Mouse (Mus musculus): ENCODE measurements at regions not wholly inside any gene's neighbourhood (a gene's known extent, or its start where the extent isn't known, plus 50 kb on each side); places are given as distances from the start of the nearest gene placed in this dataset.

DNA sequence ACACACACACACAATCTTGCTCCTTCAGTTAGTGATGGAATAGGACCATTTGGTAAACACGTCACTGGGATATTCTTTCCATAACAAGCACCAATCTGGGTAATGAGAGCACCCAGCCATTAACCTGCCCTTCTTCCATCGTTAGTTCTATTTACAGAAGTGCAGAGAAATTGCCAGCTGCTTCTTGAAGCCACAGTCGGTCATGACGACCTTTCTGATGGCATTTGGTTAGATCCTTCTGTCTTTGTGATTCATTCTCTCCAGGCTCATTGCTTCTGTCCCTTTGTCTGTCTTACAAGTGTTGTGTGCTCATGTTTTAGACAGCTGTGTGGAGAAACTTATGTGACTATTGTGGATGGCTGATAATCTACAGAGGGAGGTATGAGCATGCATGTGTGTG is 197.9 kb upstream of the Nmur2 start:
- Histone ChIP-seq H3K36me3 (replicated peaks in 1 of 2; ENCODE audit: control insufficient read depth in 1 of 2, insufficient read depth in 1 of 2, low read length in 1 of 2) (no peaks in the 10 kb centered on the region), H3K79me2 (replicated peaks; ENCODE audit: control insufficient read depth, extremely low read depth, insufficient read depth, poor library complexity, severe bottlenecking) (no peaks in the 10 kb centered on the region), H3K4me2 (ENCODE audit: insufficient read depth, low read depth, poor library complexity, severe bottlenecking) (no peak overlapping the region), H3K4me3 (replicated peaks in 1 of 3; ENCODE audit: low read depth in 2 of 3, low read length in 2 of 3, poor library complexity in 1 of 3) (no peak overlapping the region), H3K9ac (ENCODE audit: insufficient read depth, low read depth) (no peak overlapping the region), H3K27ac (ENCODE audit: insufficient read depth, low read depth) (no peak overlapping the region), H3K27me3 (replicated peaks) (peaks cover 1% of the 10 kb centered on the region), H3K9me3 (replicated peaks; ENCODE audit: low read length) (peaks cover 15% of the 10 kb centered on the region), H3K4me1 (ENCODE audit: control insufficient read depth in 1 of 2, insufficient read depth in 2 of 2) (no peaks in the 10 kb centered on the region)
- in situ Hi-C loops (cut with MboI; ENCODE audit: low pct_ligation_motif_present, low pct_unique_long_range_greater_than_20kb, low sequenced_read_pairs) = no loop called here
- TF ChIP-seq TBP (conservative IDR thresholded peaks at IDR 0.05; ENCODE audit: low read depth, low read length) (no peak), BHLHE40 (IDR thresholded peaks at IDR 0.05; ENCODE audit: low read depth, low read length) (no peak), SIN3A (IDR thresholded peaks at IDR 0.05; ENCODE audit: low read length) (no peak), E2F4 (IDR thresholded peaks at IDR 0.05; ENCODE audit: insufficient replicate concordance, low read depth, low read length) (no peak), TCF12 (IDR thresholded peaks at IDR 0.05; ENCODE audit: low read depth, low read length) (no peak), EP300 (IDR thresholded peaks at IDR 0.05; ENCODE audit: low read length) (no peak), RAD21 (IDR thresholded peaks at IDR 0.05; ENCODE audit: low read depth, low read length) (no peak), MAX (IDR thresholded peaks at IDR 0.05; ENCODE audit: low read length) (no peak), SMC3 (IDR thresholded peaks at IDR 0.05; ENCODE audit: low read depth, low read length) (no peak), ZKSCAN1 (IDR thresholded peaks at IDR 0.05; ENCODE audit: borderline replicate concordance, low read depth, low read length) (no peak), MXI1 (IDR thresholded peaks at IDR 0.05; ENCODE audit: low read depth, low read length) (no peak), USF2 (conservative IDR thresholded peaks at IDR 0.05; ENCODE audit: low read depth, low read length) (no peak), MAZ (IDR thresholded peaks at IDR 0.05; ENCODE audit: low read depth, low read length) (no peak), POLR2A (IDR thresholded peaks at IDR 0.05; ENCODE audit: low read depth, low read length) (no peak), GABPA (IDR thresholded peaks at IDR 0.05; ENCODE audit: insufficient replicate concordance, low read depth, low read length) (no peak), MYC (IDR thresholded peaks at IDR 0.05; ENCODE audit: low read depth, low read length) (no peak), CHD2 (IDR thresholded peaks at IDR 0.05; ENCODE audit: low read length) (no peak), JUN (IDR thresholded peaks at IDR 0.05; ENCODE audit: insufficient read depth, low read depth, low read length) (no peak), UBTF (IDR thresholded peaks at IDR 0.05; ENCODE audit: low read depth, low read length) (no peak)
- DNase-seq (ENCODE audit: extremely low read depth) = no peak
- dilution Hi-C loops (cut with MboI; ENCODE audit: extremely low pct_ligation_motif_present, extremely low pct_unique_long_range_greater_than_20kb, low sequenced_read_pairs) = no loop called here

DNA sequence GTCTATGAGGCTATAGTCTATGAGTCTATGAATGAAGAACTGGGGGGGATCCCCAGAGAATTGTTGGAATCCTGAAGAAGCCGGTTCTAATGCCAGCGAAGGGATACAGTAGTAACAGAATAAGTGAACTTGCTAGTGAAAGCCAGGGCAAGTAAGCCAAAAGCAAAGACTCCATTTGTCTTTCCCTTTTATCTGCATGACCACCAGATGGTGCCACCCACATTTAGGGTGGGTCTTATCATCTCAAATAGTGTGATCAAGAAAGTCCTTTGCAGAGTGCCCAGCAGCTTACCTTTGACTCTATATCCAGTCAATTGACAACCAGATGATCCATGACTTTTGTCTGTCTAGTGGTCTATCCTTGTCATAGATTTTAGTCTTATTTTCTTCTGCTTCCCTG is 184.2 kb upstream of the Nmur2 start:
- no peak overlapping the region for H3K4me2 ChIP-seq (ENCODE audit: insufficient read depth, low read depth, poor library complexity, severe bottlenecking)
- no peak overlapping the region for H3K27ac ChIP-seq (ENCODE audit: insufficient read depth, low read depth)
- TF ChIP-seq SMC3 (IDR thresholded peaks at IDR 0.05; ENCODE audit: low read depth, low read length) = peak; percentile 42
- TF ChIP-seq E2F4 (IDR thresholded peaks at IDR 0.05; ENCODE audit: insufficient replicate concordance, low read depth, low read length) = no peak
- peak; percentile 47 for TF ChIP-seq RAD21 (IDR thresholded peaks at IDR 0.05; ENCODE audit: low read depth, low read length)
- peak in 1 of 2 experiments; percentile 43; a peak in 2 of 4 replicates for TF ChIP-seq CTCF (conservative IDR thresholded peaks at IDR 0.05 in 1 of 2, IDR thresholded peaks at IDR 0.05 in 1 of 2; ENCODE audit: low read depth in 2 of 2, low read length in 2 of 2)
- no peaks in the 10 kb centered on the region for H3K79me2 ChIP-seq (replicated peaks; ENCODE audit: control insufficient read depth, extremely low read depth, insufficient read depth, poor library complexity, severe bottlenecking)
- peaks cover 2% of the 10 kb centered on the region for H3K9me3 ChIP-seq (replicated peaks; ENCODE audit: low read length)
- in situ Hi-C loops (cut with MboI; ENCODE audit: low pct_ligation_motif_present, low pct_unique_long_range_greater_than_20kb, low sequenced_read_pairs) (no loop called here), dilution Hi-C loops (cut with MboI; ENCODE audit: extremely low pct_ligation_motif_present, extremely low pct_unique_long_range_greater_than_20kb, low sequenced_read_pairs) (no loop called here)
- H3K36me3 ChIP-seq (replicated peaks in 1 of 2; ENCODE audit: control insufficient read depth in 1 of 2, insufficient read depth in 1 of 2, low read length in 1 of 2) = no peaks in the 10 kb centered on the region
- H3K4me3 ChIP-seq (replicated peaks in 1 of 3; ENCODE audit: low read depth in 2 of 3, low read length in 2 of 3, poor library complexity in 1 of 3) = no peak overlapping the region
- H3K4me1 ChIP-seq (ENCODE audit: control insufficient read depth in 1 of 2, insufficient read depth in 2 of 2) = no peaks in the 10 kb centered on the region
- peak; percentile 12 for DNase-seq (ENCODE audit: extremely low read depth)
- no peak overlapping the region for H3K9ac ChIP-seq (ENCODE audit: insufficient read depth, low read depth)
- no peaks in the 10 kb centered on the region for H3K27me3 ChIP-seq (replicated peaks)
